Mouse (Mus musculus) liver, embryonic 18 days (tissue): ENCODE results near the gene Plekha6. TPM values are rescaled to one million over a fixed set of nuclear protein-coding genes. Genes with fewer than 3 reads are reported as not detected.

Source experiments
- polyA plus RNA-seq: library from polyadenylated mRNA; depleted of rRNA; stranded (reverse); fragments of >200 nt; gene quantifications from 2 replicates; pipeline ENCODE4 v1.2.3, GENCODE M21; 2012; rRNA removed

The Plekha6 gene
- 3.6 and 3.8 TPM in 2 replicates for polyA plus RNA-seq

DNA sequence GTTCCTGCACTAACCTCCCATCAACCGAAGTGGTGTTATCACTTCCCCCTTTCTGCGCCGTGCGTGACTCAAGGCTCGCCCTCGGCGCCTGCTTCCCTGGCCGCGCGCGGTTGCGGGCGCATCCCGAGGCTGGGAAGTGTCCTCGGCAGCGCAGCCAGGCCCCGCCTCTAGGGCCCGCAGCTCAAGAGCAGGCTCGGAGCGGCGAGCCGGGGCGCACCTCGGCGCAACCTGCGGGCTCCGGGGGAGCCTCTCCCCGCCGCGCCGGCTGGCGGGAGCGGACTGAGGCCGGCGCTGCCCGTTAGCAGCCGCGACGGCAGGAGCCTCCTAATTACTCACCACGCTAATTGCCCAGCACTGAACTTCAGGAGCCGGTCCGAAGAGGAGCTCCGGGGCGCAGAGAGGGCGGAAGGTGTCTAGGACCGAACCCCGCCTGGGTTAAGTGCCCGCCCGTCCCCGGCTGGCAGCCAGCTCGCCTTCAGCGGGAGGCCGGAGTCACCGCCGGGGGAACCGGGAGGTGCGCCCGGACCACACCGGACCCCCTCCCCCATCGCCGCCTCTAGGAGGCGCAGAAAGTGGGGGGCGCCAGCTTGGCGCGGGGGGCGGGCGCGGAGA lies at the start of gene Plekha6:
Gene Plekha6 (plus strand): TSS at position 391 of the 612 bp plus-strand sequence.

DNA sequence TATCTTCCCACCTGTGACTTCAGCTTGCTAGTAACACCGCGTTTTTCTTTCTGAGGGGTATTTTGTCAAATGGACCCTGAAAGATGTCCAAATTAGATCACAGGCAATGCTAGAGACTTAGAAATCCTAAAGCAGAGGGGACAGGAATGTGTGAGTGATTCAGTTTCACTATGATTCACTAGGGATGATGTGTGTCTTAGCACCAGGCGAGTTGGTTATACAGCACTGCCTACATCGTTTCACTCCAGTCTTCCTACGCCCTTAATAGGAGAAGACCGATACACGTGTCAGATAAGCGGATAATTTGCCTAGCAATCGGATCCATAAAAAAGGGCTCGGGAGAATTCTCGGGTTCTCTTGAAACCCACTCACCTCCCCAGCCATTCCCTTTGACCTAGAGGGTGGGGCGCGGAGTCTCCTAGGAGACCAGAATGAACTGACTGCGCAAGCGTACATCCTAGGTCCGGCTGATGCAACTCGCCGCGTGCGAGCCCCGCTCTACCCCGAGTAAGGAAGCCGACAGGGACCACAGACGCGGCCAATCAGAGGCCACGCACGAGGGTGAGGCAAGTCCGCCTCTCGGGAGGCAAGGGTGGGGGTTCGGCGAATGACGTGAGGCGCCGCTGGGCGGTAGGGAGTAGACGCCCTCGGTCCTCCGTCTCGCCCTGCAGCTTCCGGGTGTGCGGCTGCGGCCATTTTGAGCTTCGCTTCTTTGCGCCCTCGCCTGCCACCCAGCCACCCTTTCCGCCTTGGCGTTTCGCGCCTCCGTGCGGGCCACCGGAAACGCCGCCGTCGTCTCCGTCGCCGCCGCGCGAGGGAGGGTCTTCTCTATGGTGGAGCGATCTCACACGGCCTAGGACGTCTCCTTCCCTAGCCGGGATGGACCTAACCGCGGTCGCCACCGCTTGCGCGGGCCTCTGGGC lies 33.1 kb upstream of the Plekha6 start, which contains the start of gene Ppp1r15b:
Gene Ppp1r15b (plus strand): TSS at position 506 of the 923 bp plus-strand sequence.

DNA sequence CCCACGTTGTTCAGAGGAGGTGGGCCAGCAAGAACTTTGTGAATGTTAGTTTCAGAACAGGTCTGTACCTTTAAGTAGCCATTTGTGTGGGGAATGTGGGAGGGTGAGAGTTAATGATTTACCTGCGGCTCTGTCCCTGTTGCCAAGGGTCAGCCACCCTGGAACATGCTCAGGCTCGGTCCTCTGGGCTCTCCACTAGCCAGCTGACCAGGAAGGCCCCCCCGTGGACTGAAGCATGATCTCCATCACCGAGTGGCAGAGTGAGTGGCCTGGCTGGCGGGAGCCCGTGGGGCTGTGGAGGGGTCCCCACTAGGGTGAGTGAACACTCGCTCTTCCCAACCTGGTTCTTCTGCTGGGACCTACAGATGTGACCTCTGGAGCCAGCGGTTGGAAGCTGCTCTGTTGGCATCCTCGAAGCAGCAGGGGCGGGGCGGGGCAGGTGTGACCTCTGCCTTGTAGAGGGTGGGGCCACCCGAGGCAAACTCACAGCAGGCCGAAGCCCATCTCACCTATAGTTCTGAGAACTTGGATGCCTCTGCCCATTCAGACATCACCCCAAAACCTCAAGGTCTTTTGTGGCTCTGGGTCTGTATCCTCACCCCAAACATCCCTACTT lies 145.8 kb downstream of the Plekha6 start, which contains the start of gene Golt1a:
Gene Golt1a (plus strand): TSS at position 149 of the 616 bp plus-strand sequence.

DNA sequence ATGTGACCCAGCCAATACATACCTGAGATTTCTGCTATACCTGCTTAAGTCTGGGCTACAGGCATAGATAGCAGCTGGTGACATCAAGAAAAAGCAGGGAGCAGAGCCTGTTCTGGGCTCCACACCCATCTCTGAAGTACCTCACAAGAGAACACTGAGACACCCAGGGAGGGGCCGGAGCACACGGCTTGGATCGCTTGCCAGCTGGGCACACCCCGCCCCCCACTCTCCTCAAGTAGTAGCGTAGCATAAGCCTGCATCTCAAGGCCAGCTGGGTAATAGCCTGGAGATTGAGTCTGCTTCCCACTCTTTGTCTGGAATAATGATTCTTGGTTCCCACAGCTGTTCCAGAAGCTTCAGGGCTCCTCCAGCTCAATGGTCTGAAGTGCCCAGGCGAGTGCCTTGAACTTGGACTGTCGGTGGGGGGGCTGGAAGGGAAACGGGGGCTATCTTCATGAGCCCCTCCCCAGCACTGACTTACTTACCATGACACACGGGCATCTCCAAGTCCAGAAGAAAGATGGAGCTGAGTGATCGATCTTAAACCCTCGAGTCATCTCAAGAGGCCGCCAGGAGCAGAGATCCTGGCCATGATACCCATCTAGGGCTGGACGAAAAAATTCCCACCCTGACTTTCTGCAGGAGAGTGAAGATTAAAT lies 157.4 kb downstream of the Plekha6 start, which contains the start of gene Kiss1:
Gene Kiss1 (plus strand): TSS at position 609 of the 659 bp plus-strand sequence.

DNA sequence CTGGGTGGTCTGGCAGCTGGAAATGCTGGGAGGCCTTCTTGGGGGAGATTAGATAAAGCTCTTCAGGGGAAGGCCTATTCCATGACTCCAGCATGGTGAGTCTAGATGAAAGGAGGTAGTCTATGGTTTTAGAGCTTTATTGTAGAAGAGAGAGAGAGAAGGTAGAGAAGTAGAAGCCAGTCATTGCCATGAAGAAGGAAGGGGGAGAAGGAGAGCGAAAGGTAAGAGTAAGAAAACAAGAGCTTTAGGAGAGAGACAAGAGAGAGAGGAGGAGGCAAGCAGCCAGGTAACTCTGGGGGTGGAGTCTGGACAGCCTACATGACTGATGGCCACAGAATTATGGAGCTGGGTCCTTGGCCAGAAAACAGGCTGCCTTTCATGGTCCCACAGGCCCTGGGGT lies 186.2 kb downstream of the Plekha6 start, which contains the start of gene Ren1:
Gene Ren1 (plus strand): TSS at position 301 of the 400 bp plus-strand sequence.

Other genes starting within 250 kb of the Plekha6 start
- 27.4 and 31.1 TPM in 2 replicates for gene Mdm4, start 133.6 kb upstream of the Plekha6 start, polyA plus RNA-seq
- gene Pik3c2b, start 118.5 kb upstream of the Plekha6 start, polyA plus RNA-seq = 1.0 TPM in 2 replicates
- gene Ppp1r15b, start 33.1 kb upstream of the Plekha6 start, polyA plus RNA-seq = 27.0 and 27.7 TPM in 2 replicates
- 5.8 and 7.1 TPM in 2 replicates for gene Golt1a, start 145.6 kb downstream of the Plekha6 start, polyA plus RNA-seq
- gene Kiss1, start 157.7 kb downstream of the Plekha6 start, polyA plus RNA-seq = not detected in 2 replicates
- 0.39 and 0.44 TPM in 2 replicates for gene Ren1, start 186.3 kb downstream of the Plekha6 start, polyA plus RNA-seq
- 34.0 and 35.7 TPM in 2 replicates for gene Etnk2, start 199.4 kb downstream of the Plekha6 start, polyA plus RNA-seq